Mouse (Mus musculus) T-cell, adult 2 months (primary cell): ENCODE results near the gene Megf8.
A peak's percentile ranks its signal among the peaks of the same experiment; 100 is the strongest.

Experiments used
- DNase-seq: peaks from one replicate; pipeline ENCODE4 v3.0.0; 2022; ENCODE audit warnings: low spot score

Gene Megf8

GRCm38 (mm10) chr7:25279076-25279860, 37.7 kb upstream of the Megf8 start:
- peak; percentile 80 for DNase-seq

- DNase-seq = no peak
Observed at GRCm38 (mm10) chr7:25279861-25280791, 36.8 kb upstream of the Megf8 start.

- DNase-seq = no peak
Observed at GRCm38 (mm10) chr7:25281166-25281733, 35.7 kb upstream of the Megf8 start.

- peak; percentile 97 for DNase-seq
Observed at GRCm38 (mm10) chr7:25281734-25282601, 35.0 kb upstream of the Megf8 start.

GRCm38 (mm10) chr7:25282731-25283211, 34.2 kb upstream of the Megf8 start:
- DNase-seq = peak; percentile 38

- no peak for DNase-seq
Observed at GRCm38 (mm10) chr7:25283637-25284036, 33.3 kb upstream of the Megf8 start.

GRCm38 (mm10) chr7:25284171-25284570, 32.8 kb upstream of the Megf8 start:
- DNase-seq = no peak

GRCm38 (mm10) chr7:25284766-25285165, 32.2 kb upstream of the Megf8 start:
- DNase-seq = no peak

- no peak for DNase-seq
Observed at GRCm38 (mm10) chr7:25285511-25286238, 31.3 kb upstream of the Megf8 start.

GRCm38 (mm10) chr7:25286989-25287388, 30.0 kb upstream of the Megf8 start:
- no peak for DNase-seq

- no peak for DNase-seq
Observed at GRCm38 (mm10) chr7:25288011-25288410, 29.0 kb upstream of the Megf8 start.

- no peak for DNase-seq
Observed at GRCm38 (mm10) chr7:25288721-25289120, 28.2 kb upstream of the Megf8 start.

GRCm38 (mm10) chr7:25289925-25290324, 27.0 kb upstream of the Megf8 start:
- DNase-seq = no peak

GRCm38 (mm10) chr7:25290463-25290862, 26.5 kb upstream of the Megf8 start:
- DNase-seq = no peak

GRCm38 (mm10) chr7:25290911-25291310, 26.1 kb upstream of the Megf8 start:
- DNase-seq = no peak

- no peak for DNase-seq
Observed at GRCm38 (mm10) chr7:25292107-25292506, 24.9 kb upstream of the Megf8 start.

- DNase-seq = no peak
Observed at GRCm38 (mm10) chr7:25293191-25293739, 23.7 kb upstream of the Megf8 start.

- no peak for DNase-seq
Observed at GRCm38 (mm10) chr7:25294495-25294894, 22.5 kb upstream of the Megf8 start.

- no peak for DNase-seq
Observed at GRCm38 (mm10) chr7:25294960-25295722, 21.8 kb upstream of the Megf8 start.
